Mouse (Mus musculus) adipocyte (in vitro differentiated cells): Measurements from ENCODE around the gene Crlf3.

ENCODE experiments used
- DNase-seq: peaks from one replicate; pipeline ENCODE4 v3.0.0-alpha.2; 2016; ENCODE audit warnings: low spot score

Crlf3 gene

DNA sequence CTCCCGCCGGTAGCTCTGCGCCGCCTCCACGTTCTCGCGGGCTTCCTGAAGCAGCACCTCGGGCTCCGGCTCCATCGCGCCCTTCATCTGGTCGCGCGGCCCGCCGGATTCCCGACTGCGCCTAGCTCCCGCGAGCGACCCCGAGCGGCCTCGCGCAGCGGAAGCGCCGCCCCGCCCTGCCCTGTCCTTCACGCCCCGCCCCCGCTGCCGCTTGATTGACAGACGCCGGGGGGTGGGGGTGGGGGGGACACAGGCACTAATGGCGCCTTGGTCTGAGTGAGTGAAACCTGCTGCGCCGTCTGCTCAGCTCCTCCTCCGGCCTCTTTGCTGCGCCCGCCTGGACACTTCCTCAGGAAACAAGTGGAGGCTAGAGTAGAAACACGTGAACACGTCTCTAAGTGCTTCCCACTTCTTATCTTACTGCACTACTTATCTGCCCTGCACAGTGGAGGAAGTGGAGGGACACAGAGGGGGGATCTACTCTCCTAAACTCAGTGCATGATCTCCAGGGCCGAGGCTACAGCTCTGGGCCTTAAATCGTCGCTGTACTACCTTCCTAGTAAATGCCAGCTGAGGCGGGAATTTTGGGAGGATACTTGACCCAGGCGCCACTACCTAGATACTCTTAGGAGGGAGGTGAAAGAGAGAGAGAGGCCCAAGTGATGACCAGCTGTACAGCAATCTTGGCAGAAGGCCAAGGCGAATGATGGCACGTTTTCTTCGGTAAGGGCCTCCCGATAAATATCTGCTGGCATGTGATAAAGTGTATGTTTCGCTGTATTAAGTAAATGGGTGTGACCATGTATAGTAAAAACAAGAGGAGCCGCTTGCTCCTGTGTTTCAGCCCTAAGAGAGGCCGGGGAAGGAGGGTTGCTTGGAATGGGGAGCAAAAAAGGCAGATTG lies at the start of gene Crlf3:
Crlf3 (minus strand) TSS at position 166 of the 903 bp plus-strand sequence.
- peak; percentile 90 for DNase-seq

GRCm38 (mm10) chr11:80116411-80116810 lies 35.6 kb upstream of the Crlf3 start:
- DNase-seq = peak; percentile 15

DNA sequence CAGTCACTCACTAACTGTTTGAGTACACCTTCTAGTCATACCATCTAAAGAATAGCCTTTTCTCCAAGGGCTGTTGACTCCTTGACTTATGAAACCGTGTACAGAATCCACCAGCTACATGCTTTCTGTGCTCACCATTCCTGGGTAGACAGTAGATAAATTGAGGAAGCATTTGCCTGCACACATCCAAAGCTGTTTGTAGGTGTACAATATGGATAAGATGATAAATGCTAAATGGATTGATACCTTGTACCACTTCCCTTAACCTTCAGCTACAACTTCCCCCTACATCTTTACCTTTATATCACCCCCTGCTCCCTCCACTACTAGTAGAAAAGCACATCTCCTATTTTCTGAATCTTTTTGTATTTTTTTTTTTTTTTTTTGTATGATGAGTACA lies 23.6 kb upstream of the Crlf3 start:
- no peak for DNase-seq

DNA sequence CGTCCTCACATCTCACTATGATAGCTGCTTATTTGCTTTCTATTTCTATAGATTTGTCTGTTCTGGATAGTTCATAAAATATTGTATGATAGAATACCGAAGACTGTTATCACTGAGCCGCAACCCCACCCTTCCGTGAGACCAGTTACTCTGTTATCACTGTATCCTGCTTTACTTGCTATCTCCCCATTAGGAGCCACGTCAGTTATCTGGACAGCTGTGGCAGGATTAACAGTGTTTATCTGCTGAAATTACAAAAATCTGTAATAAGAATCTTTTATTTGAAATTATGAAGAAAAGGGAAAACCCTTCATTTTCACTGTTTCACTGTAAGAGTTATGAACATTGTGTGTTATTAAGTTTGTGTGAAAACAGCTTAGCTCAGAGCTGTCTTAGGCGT lies 20.5 kb upstream of the Crlf3 start:
- DNase-seq = no peak

- DNase-seq = no peak
Observed at GRCm38 (mm10) chr11:80098444-80099056, 17.8 kb upstream of the Crlf3 start.

DNA sequence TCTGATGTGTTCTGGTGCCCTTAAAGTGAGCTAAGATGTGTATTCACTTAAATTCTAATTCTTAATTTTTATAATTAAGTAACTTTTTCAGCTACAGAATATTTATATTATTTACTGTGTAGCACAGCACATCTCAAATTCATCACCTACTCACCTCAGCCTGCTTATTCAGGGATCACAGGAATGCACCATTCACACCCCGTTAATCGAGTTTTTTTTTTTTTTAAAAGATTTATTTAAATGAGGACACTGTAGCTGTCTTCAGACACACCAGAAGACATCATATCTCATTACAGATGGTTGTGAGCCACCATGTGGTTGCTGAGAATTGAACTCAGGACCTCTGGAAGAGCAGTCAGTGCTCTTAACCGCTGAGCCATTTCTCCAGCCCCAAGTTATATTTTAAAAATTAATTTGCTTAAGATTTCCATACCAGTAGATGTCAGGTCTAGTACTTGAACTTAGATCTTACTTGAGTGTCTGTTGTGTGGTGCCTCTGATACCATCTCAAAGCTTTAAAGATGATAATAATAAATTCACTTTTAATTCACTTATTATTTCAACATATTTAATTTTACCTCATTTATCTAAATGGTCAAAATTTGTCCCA lies 9.9 kb upstream of the Crlf3 start:
- no peak for DNase-seq

- DNase-seq = no peak
Observed at GRCm38 (mm10) chr11:80089817-80090214, 9.0 kb upstream of the Crlf3 start.

- peak; percentile 81 for DNase-seq
Observed at GRCm38 (mm10) chr11:80088917-80089816, 8.4 kb upstream of the Crlf3 start, which contains the start of gene Atad5. Gene Atad5, plus strand, starts transcription at chr11:80089400.

GRCm38 (mm10) chr11:80086844-80087243 lies 6.1 kb upstream of the Crlf3 start:
- peak; percentile 92 for DNase-seq

- no peak for DNase-seq
Observed at GRCm38 (mm10) chr11:80085356-80086055, 4.7 kb upstream of the Crlf3 start.

DNA sequence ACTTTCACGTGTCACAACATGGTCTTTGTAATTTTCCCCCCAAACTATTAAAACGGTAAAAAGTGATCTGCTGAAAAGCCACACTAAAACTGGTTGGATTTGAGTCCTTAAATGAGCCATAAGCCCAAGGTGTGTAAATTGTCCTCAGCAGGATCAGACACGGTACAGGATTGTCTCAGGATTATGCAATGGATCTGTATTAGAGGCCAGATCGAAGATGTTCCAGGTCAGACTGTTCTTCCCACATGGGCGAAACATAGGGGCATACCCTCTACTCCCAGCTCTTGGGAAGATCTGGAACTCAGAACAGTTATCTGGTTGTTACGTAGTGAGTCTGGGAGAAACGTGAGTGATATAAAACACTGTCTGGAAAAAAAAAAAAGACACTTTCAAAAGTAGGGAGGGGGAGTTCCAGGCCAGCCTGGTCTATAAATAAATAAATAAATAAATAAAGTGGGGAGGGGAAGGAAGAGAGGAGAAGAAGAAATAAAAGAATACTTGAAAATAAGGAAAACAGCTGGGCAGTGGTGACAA lies 1.1 kb upstream of the Crlf3 start:
- no peak for DNase-seq

DNA sequence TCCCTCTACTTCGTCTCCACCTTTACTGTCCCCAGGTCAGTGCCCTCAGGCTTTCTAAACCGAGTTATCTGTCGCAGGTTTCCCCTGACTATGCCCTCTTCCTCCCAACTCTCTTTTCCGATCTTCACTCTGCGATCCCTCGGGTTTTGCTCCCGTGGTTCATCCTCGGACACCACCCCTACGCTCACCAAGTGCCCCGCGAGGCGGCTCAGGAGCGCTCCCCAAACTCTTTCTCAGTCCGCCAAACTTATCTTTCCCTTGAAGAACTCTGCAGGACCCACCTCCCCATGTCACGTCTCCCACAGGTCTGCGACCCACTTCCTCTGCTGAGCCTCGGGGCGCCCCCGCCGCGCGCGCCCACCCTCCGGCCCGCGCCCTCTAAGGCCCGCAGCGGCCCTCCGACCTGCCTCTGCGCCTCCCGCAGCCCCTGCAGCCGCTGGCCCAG lies 388 bp downstream of the Crlf3 start:
- peak; percentile 24 for DNase-seq

- no peak for DNase-seq
Observed at GRCm38 (mm10) chr11:80079751-80080150, 1.0 kb downstream of the Crlf3 start.

- no peak for DNase-seq
Observed at GRCm38 (mm10) chr11:80078831-80079230, 2.0 kb downstream of the Crlf3 start.

DNA sequence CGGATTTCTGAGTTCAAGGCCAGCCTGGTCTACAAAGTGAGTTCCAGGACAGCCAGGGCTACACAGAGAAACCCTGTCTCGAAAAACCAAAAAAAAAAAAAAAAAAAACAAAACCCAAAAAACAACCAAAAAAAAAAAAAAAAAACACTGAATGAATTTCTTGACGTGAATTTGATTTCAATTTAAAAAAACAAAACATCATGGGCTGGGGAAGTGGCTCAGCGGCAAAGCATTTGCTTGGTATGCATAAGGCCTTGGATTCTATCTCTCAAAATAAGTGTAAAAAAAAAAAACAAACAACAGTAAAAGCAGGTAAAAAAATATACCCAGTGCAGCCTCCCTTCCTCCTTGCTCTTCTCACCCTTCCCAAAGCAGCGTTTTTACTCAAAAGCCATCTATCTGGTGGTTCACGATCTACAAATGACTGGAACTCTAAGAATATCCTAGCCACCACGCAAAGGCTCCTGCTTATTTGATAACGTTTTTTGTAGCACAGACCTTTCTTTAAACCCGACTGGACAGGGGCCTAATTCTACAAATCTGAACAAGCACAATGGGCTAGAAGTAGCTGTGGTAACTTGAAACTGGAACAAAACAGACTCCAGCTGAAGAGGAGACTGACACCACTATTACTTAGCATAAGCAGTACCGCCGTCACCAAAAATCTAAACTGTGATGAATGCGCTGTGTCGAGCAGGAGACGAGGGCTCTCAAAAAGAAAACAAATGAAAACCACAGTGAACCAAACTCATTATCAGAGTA lies 2.8 kb downstream of the Crlf3 start:
- DNase-seq = no peak

DNA sequence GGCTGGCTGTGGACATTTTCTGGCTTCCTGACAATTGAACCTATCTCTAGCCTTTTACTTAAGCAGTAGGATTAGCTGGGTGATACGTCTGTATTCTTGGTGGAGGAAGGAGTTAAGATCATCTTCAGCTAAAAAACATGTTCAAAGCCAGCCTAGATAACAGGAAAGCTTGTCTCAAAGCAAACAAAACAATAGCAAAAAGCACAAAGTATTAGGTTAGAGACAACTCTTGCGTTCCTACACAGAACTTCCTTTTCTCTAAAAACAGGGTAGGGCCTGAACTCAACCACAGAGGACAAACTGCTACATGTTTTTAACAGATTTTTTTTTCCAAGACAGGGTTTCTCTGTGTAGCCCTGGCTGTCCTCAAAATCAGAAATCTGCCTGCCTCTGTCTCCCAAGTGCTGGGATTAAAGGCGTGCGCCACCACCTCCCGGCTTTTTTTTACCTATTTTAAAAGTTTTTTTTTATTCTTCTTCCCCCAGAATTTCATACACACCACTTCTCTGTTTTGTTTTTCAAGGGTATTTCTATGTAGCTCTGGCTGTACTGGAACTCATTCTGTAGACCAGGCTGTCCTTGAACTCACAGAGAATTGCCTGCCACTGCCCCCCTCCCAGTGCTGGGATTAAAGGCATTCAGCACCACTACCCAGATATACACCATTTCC lies 5.0 kb downstream of the Crlf3 start:
- no peak for DNase-seq

DNA sequence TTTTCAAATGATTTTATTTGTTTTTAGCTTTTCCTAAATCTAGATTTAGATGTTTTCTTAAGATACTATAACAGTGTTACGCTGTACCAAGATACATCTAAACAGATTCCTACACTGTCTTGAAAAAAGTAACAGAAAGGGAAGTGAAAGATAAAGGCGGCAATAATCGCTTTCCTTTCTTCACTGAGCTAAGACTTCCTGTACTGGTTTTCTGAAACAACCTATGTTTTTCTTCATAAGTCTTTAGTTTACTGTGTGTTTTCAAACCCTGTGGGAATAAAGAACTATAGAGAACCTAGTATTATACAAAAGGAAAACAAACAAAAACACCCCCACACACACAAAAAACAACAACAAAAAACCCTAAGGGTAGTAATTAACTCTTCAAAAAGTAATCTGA lies 8.4 kb downstream of the Crlf3 start:
- no peak for DNase-seq

DNA sequence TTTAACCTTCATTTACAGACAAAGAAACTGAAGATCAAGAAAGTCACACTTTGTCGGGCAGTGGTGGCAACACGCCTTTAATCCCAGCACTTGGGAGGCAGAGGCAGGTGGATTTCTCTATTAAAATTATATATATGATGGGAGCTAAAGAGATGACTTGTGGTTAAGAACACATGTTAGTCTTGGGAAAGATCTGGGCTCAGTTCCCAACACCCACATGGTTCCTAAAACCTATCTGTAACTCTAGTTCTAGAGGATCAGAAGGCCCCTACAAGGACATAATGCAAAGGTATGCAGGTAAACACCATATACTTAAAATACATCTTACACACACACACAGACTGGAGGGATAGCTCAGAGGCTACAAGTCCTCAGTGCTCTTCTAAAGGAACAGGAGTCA lies 9.8 kb downstream of the Crlf3 start:
- DNase-seq = peak; percentile 22

- DNase-seq = no peak
Observed at GRCm38 (mm10) chr11:80069815-80070214, 11.0 kb downstream of the Crlf3 start.

GRCm38 (mm10) chr11:80067558-80067957 lies 13.2 kb downstream of the Crlf3 start:
- no peak for DNase-seq
